In genomic region chr2:175141993-175142295, GRCm38 (mm10) we compare ENCODE assay signal across 8 mouse cellular contexts. TPM values are rescaled to one million over a fixed set of nuclear protein-coding genes. Genes with fewer than 3 reads are reported as not detected.
DNase-seq lines count a peak whose midpoint lies in the region; ATAC-seq and TF ChIP-seq lines count a peak whose summit lies in the region.
"Not testable (repeated sequence)": the region's sequence is repeated elsewhere in the genome, so short reads cannot be mapped to it uniquely, and the experiment has no call there.

Gm14399 (minus strand) TSS chr2:175142012.

- not testable (repeated sequence) for H3K27me3 ChIP-seq in embryonic facial prominence, embryonic 15.5 days; heart, embryonic 10.5 days (ENCODE audit: insufficient read depth, poor library complexity, severe bottlenecking); intestine, embryonic 14.5 days (replicated peaks; ENCODE audit: control insufficient read depth, insufficient read depth, low read length); liver, embryonic 11.5 days (replicated peaks; ENCODE audit: control insufficient read depth, insufficient read depth, low read length); spleen, adult 2 months (ENCODE audit: control insufficient read depth, insufficient read depth, low read length)

- TF ChIP-seq CTCF in spleen, adult 2 months (IDR thresholded peaks at IDR 0.05; ENCODE audit: extremely low read depth, insufficient read depth, insufficient read length, insufficient replicate concordance), result not testable (repeated sequence)

- 5% methylated on average over 1 of the region's 2 CpGs for WGBS in embryonic facial prominence, embryonic 15.5 days
- 6% methylated on average over 1 of the region's 2 CpGs for WGBS in heart, embryonic 10.5 days
- WGBS in intestine, embryonic 14.5 days, result 0% methylated on average over 1 of the region's 2 CpGs
- WGBS in liver, embryonic 11.5 days, result 0% methylated on average over 1 of the region's 2 CpGs
- WGBS in spleen, adult 2 months, result 0% methylated on average over 1 of the region's 2 CpGs

- H3K9me3 ChIP-seq in embryonic facial prominence, embryonic 15.5 days (replicated peaks); heart, embryonic 10.5 days; intestine, embryonic 14.5 days (ENCODE audit: control insufficient read depth, low read length); liver, embryonic 11.5 days (ENCODE audit: control insufficient read depth, low read length): not testable (repeated sequence)

- not testable (repeated sequence) for ATAC-seq in embryonic facial prominence, embryonic 15.5 days (ENCODE audit: insufficient number of reproducible peaks, low FRiP score, low TSS enrichment, low read depth); intestine, embryonic 14.5 days (replicated peaks; ENCODE audit: low FRiP score, low TSS enrichment, low read depth); liver, embryonic 11.5 days (replicated peaks; ENCODE audit: low FRiP score)
- ATAC-seq in megakaryocyte-erythroid progenitor cell, adult 5-6 weeks (replicated peaks; ENCODE audit: low FRiP score, low TSS enrichment, poor library complexity, severe bottlenecking), result peak; percentile 78

- peak within 1 kb of the TSS; percentile 40 for H3K4me2 ChIP-seq in embryonic facial prominence, embryonic 15.5 days (replicated peaks)
- H3K4me2 ChIP-seq in intestine, embryonic 14.5 days (ENCODE audit: low read length), result 0 out of 2 replicates have a peak within 1 kb of the TSS, but pooled peaks have one; percentile 25
- peak within 1 kb of the TSS; percentile 34 for H3K4me2 ChIP-seq in liver, embryonic 11.5 days

- H3K4me3 ChIP-seq in embryonic facial prominence, embryonic 15.5 days (replicated peaks), result peak within 1 kb of the TSS; percentile 49
- H3K4me3 ChIP-seq in heart, embryonic 10.5 days, result peak within 1 kb of the TSS; percentile 53
- peak within 1 kb of the TSS; percentile 35 for H3K4me3 ChIP-seq in intestine, embryonic 14.5 days (ENCODE audit: low read depth, low read length)
- H3K4me3 ChIP-seq in liver, embryonic 11.5 days (ENCODE audit: low read depth, low read length), result peak within 1 kb of the TSS; percentile 49
- H3K4me3 ChIP-seq in spleen, adult 2 months (ENCODE audit: extremely low read depth, insufficient read depth, insufficient read length), result peak within 1 kb of the TSS; percentile 57

- TF ChIP-seq POLR2A in spleen, adult 2 months (IDR thresholded peaks at IDR 0.05; ENCODE audit: low read depth, low read length), result not testable (repeated sequence)

- 0 out of 2 replicates have a peak within 1 kb of the TSS, but pooled peaks have one; percentile 23 for H3K9ac ChIP-seq in embryonic facial prominence, embryonic 15.5 days
- not testable (repeated sequence) for H3K9ac ChIP-seq in intestine, embryonic 14.5 days (ENCODE audit: low read length)
- peak within 1 kb of the TSS; percentile 34; the same call in 1 of the 2 replicates for H3K9ac ChIP-seq in liver, embryonic 11.5 days (ENCODE audit: low read depth, low read length)

- not testable (repeated sequence) for H3K27ac ChIP-seq in embryonic facial prominence, embryonic 15.5 days (replicated peaks); heart, embryonic 10.5 days; intestine, embryonic 14.5 days (ENCODE audit: low read depth); liver, embryonic 11.5 days (ENCODE audit: low read depth, low read length); spleen, adult 2 months (ENCODE audit: insufficient read depth, low read length)

- not testable (repeated sequence) for H3K4me1 ChIP-seq in embryonic facial prominence, embryonic 15.5 days; heart, embryonic 10.5 days; intestine, embryonic 14.5 days (replicated peaks; ENCODE audit: control insufficient read depth, insufficient read depth, low read length); liver, embryonic 11.5 days (replicated peaks; ENCODE audit: control insufficient read depth, insufficient read depth, low read length); spleen, adult 2 months (ENCODE audit: control insufficient read depth, insufficient read depth, insufficient read length)

- not testable (repeated sequence) for H3K36me3 ChIP-seq in embryonic facial prominence, embryonic 15.5 days; heart, embryonic 10.5 days; intestine, embryonic 14.5 days (ENCODE audit: control insufficient read depth, insufficient read depth, low read length); liver, embryonic 11.5 days (ENCODE audit: control insufficient read depth, insufficient read depth, low read length); spleen, adult 2 months (ENCODE audit: control insufficient read depth, insufficient read depth, low read length)

- DNase-seq in adrenal gland, adult 8-10 months; heart, embryonic 10.5 days (ENCODE audit: low spot score); intestine, embryonic 14.5 days (ENCODE audit: low spot score); layer of hippocampus, postnatal 36 days; liver, embryonic 11.5 days (ENCODE audit: low spot score); spleen, adult 2 months (ENCODE audit: low read depth in 1 of 2, low spot score in 2 of 2): not testable (repeated sequence)

RNA-seq across cellular contexts. Expression of gene Gm14399, which starts in this region (rescaled TPM):
- 10 to 100 TPM; 14.5 to 23.9 (median 18.1) TPM for total RNA-seq in adrenal gland, adult 8-10 months (2022)
- polyA plus RNA-seq in embryonic facial prominence, embryonic 15.5 days (2015; fragmentation: Nextera tagmentation; extraction: Ambion mirVana), result 4.9 and 10.8 TPM in 2 replicates
- polyA plus RNA-seq in heart, embryonic 10.5 days (2016; fragmentation: Nextera tagmentation; extraction: Ambion mirVana), result 7.4 and 9.2 TPM in 2 replicates
- 5.8 and 6.8 TPM in 2 replicates for polyA plus RNA-seq in intestine, embryonic 14.5 days (2014; fragmentation: Nextera tagmentation; extraction: Ambion mirVana)
- 10 to 100 TPM; 23.3 to 25.3 TPM for total RNA-seq in layer of hippocampus, postnatal 36 days (2021)
- polyA plus RNA-seq in liver, embryonic 11.5 days (2014; fragmentation: Nextera tagmentation; extraction: Ambion mirVana), result 3.8 and 4.0 TPM in 2 replicates
- total RNA-seq in megakaryocyte-erythroid progenitor cell, adult 5-6 weeks (2014; fragmentation: Nextera tagmentation), result 9.5 and 10.0 TPM in 2 replicates
- 2.3 and 7.3 TPM in 2 replicates for total RNA-seq in megakaryocyte-erythroid progenitor cell, adult 5-6 weeks (2017)
- polyA plus RNA-seq in spleen, adult 2 months (2012; rRNA removed), result 0.43 and 4.2 TPM in 2 replicates
